Mouse (Mus musculus) ES-Bruce4 (cell line): Measurements from ENCODE around the gene Tagap1.
"Not testable (repeated sequence)": the region's sequence is repeated elsewhere in the genome, so short reads cannot be mapped to it uniquely, and the experiment has no call there.

Source experiments
- CTCF ChIP-seq: IDR thresholded peaks from one replicate; pipeline ENCODE4 v1.8.1; 2011; ENCODE audit warnings: low read depth, low read length
- EP300 ChIP-seq: IDR thresholded peaks from 2 replicates; pipeline ENCODE4 v1.6.1; 2011; ENCODE audit warnings: low read depth, low read length; ENCODE audit not compliant: insufficient read depth
- POLR2A ChIP-seq: IDR thresholded peaks from one replicate; pipeline ENCODE4 v1.8.1; 2011; ENCODE audit warnings: low read length; ENCODE audit not compliant: insufficient read depth

GRCm38 (mm10) chr17:6980144-6980543 lies 19.2 kb upstream of the Tagap1 start:
- TF ChIP-seq CTCF, POLR2A, EP300: not testable (repeated sequence)
